Comparison of ENCODE assay signal across 14 mouse cellular contexts in genomic region chr10:42091546-42092168, GRCm38 (mm10).
DNase-seq lines count a peak whose midpoint lies in the region; ATAC-seq and TF ChIP-seq lines count a peak whose summit lies in the region.
"Had no signal": no experiment of that assay in that cellular context is flagged by ENCODE, and none has a peak within 500 bp of the region (broad histone marks: within the 10 kb centered on the region; RNA-seq: fewer than 3 reads in every experiment).

No protein-coding gene starts in this region.

- no peak for TF ChIP-seq CTCF in kidney, adult 2 months (conservative IDR thresholded peaks at IDR 0.05; ENCODE audit: insufficient read depth, insufficient read length, low read depth, low read length)

- H3K36me3 ChIP-seq in heart, embryonic 10.5 days: no peaks in the 10 kb centered on the region
- no peaks in the 10 kb centered on the region for H3K36me3 ChIP-seq in kidney, adult 2 months (ENCODE audit: control insufficient read depth, insufficient read depth, low read length)
- H3K36me3 ChIP-seq in kidney, embryonic 15.5 days: no peaks in the 10 kb centered on the region
- no peaks in the 10 kb centered on the region for H3K36me3 ChIP-seq in intestine, embryonic 15.5 days
- no peaks in the 10 kb centered on the region for H3K36me3 ChIP-seq in stomach, embryonic 16.5 days (ENCODE audit: control insufficient read depth, insufficient read depth, low read length)
- no peaks in the 10 kb centered on the region for H3K36me3 ChIP-seq in midbrain, embryonic 16.5 days (ENCODE audit: control insufficient read depth, insufficient read depth, low read length)
- H3K36me3 ChIP-seq: G1E had no signal

- peaks cover 53% of the 10 kb centered on the region for H3K4me1 ChIP-seq in heart, embryonic 10.5 days
- H3K4me1 ChIP-seq in kidney, adult 2 months (ENCODE audit: control insufficient read depth, insufficient read depth, low read length): peaks cover 46% of the 10 kb centered on the region
- H3K4me1 ChIP-seq in kidney, embryonic 15.5 days: peaks cover 27% of the 10 kb centered on the region
- H3K4me1 ChIP-seq in intestine, embryonic 15.5 days (replicated peaks): peaks cover 18% of the 10 kb centered on the region; the same call in 1 of the 2 replicates
- peaks cover 22% of the 10 kb centered on the region for H3K4me1 ChIP-seq in stomach, embryonic 16.5 days (ENCODE audit: control insufficient read depth, insufficient read depth, low read length)
- no peaks in the 10 kb centered on the region; the same call in 1 of the 2 replicates for H3K4me1 ChIP-seq in midbrain, embryonic 16.5 days (ENCODE audit: control insufficient read depth, insufficient read depth, low read length)

- peak overlapping the region; percentile 65 for H3K27ac ChIP-seq in heart, embryonic 10.5 days
- H3K27ac ChIP-seq in kidney, adult 2 months (ENCODE audit: insufficient read depth, low read depth, low read length): peak overlapping the region; percentile 19
- H3K27ac ChIP-seq in kidney, embryonic 15.5 days: no peak overlapping the region
- 0 out of 2 replicates have a peak overlapping the region, but pooled peaks have one; percentile 6 for H3K27ac ChIP-seq in intestine, embryonic 15.5 days
- H3K27ac ChIP-seq in stomach, embryonic 16.5 days (ENCODE audit: low read length): no peak overlapping the region
- H3K27ac ChIP-seq in midbrain, embryonic 16.5 days (ENCODE audit: low read length): no peak overlapping the region
- H3K27ac ChIP-seq: layer of hippocampus, adult 2 months had no signal

- H3K9ac ChIP-seq in kidney, embryonic 15.5 days: no peak overlapping the region
- H3K9ac ChIP-seq in intestine, embryonic 15.5 days: no peak overlapping the region
- no peak overlapping the region for H3K9ac ChIP-seq in stomach, embryonic 16.5 days (ENCODE audit: low read length)
- H3K9ac ChIP-seq in midbrain, embryonic 16.5 days (ENCODE audit: low read depth, low read length): no peak overlapping the region
- H3K9ac ChIP-seq: lung, embryonic 14.5 days had no signal

- H3K4me3 ChIP-seq in heart, embryonic 10.5 days: no peak overlapping the region
- H3K4me3 ChIP-seq in kidney, adult 2 months (ENCODE audit: insufficient read depth, low read depth, low read length): no peak overlapping the region
- no peak overlapping the region for H3K4me3 ChIP-seq in kidney, embryonic 15.5 days (replicated peaks)
- no peak overlapping the region for H3K4me3 ChIP-seq in intestine, embryonic 15.5 days (replicated peaks)
- H3K4me3 ChIP-seq in stomach, embryonic 16.5 days (replicated peaks; ENCODE audit: low read length): no peak overlapping the region
- H3K4me3 ChIP-seq in midbrain, embryonic 16.5 days (ENCODE audit: low read depth, low read length): no peak overlapping the region
- H3K4me3 ChIP-seq: erythroblast, embryonic 14.5 days; layer of hippocampus, adult 2 months had no signal

- TF ChIP-seq POLR2A in kidney, adult 2 months (IDR thresholded peaks at IDR 0.05; ENCODE audit: low read depth, low read length): no peak

- no peaks in the 10 kb centered on the region for H3K9me3 ChIP-seq in heart, embryonic 10.5 days
- H3K9me3 ChIP-seq in kidney, embryonic 15.5 days (replicated peaks): no peaks in the 10 kb centered on the region
- no peaks in the 10 kb centered on the region for H3K9me3 ChIP-seq in intestine, embryonic 15.5 days
- no peaks in the 10 kb centered on the region for H3K9me3 ChIP-seq in stomach, embryonic 16.5 days (replicated peaks; ENCODE audit: control insufficient read depth, low read length)
- H3K9me3 ChIP-seq in midbrain, embryonic 16.5 days (replicated peaks; ENCODE audit: control insufficient read depth, low read length, poor library complexity, severe bottlenecking): no peaks in the 10 kb centered on the region
- H3K9me3 ChIP-seq: G1E had no signal

- peak; percentile 75 for DNase-seq in heart, embryonic 10.5 days (ENCODE audit: low spot score)
- DNase-seq in heart, adult 8-10 months (ENCODE audit: low spot score): no peak
- no peak for DNase-seq in kidney, adult 2 months
- DNase-seq: thymus, adult 2 months had no signal

- H3K27me3 ChIP-seq in heart, embryonic 10.5 days (ENCODE audit: insufficient read depth, poor library complexity, severe bottlenecking): no peaks in the 10 kb centered on the region; the same call in 1 of the 2 replicates
- no peaks in the 10 kb centered on the region for H3K27me3 ChIP-seq in kidney, adult 2 months (replicated peaks; ENCODE audit: control insufficient read depth, insufficient read depth, low read length)
- no peaks in the 10 kb centered on the region for H3K27me3 ChIP-seq in kidney, embryonic 15.5 days
- no peaks in the 10 kb centered on the region for H3K27me3 ChIP-seq in intestine, embryonic 15.5 days (replicated peaks)
- no peaks in the 10 kb centered on the region for H3K27me3 ChIP-seq in stomach, embryonic 16.5 days (ENCODE audit: control insufficient read depth, insufficient read depth, low read length)
- 0 out of 2 replicates have a peak, but pooled peaks cover 4% of the 10 kb centered on the region for H3K27me3 ChIP-seq in midbrain, embryonic 16.5 days (ENCODE audit: control insufficient read depth, insufficient read depth, low read depth, low read length)

- ATAC-seq in kidney, embryonic 15.5 days (replicated peaks; ENCODE audit: low FRiP score): no peak
- ATAC-seq in intestine, embryonic 15.5 days: peak; percentile 42
- peak; percentile 21; the same call in 1 of the 2 replicates for ATAC-seq in stomach, embryonic 16.5 days (ENCODE audit: insufficient read depth, low FRiP score)
- ATAC-seq in midbrain, embryonic 16.5 days: no peak
- no peak for ATAC-seq in erythroblast, adult 5-6 weeks (replicated peaks; ENCODE audit: low FRiP score, poor library complexity, severe bottlenecking)
- ATAC-seq: activated CD4-positive, CD25-positive, alpha-beta regulatory T cell, adult 4 months had no signal

- H3K4me2 ChIP-seq in kidney, embryonic 15.5 days: no peak overlapping the region
- H3K4me2 ChIP-seq in intestine, embryonic 15.5 days (replicated peaks): no peak overlapping the region
- H3K4me2 ChIP-seq in stomach, embryonic 16.5 days (ENCODE audit: low read depth, low read length): no peak overlapping the region
- H3K4me2 ChIP-seq in midbrain, embryonic 16.5 days (ENCODE audit: low read length): no peak overlapping the region
- H3K4me2 ChIP-seq: lung, embryonic 14.5 days had no signal

- WGBS in heart, embryonic 10.5 days: 43% methylated on average over 11 of the region's 11 CpGs
- WGBS in kidney, adult 2 months: 83% methylated on average over 11 of the region's 11 CpGs
- WGBS in kidney, embryonic 15.5 days: 88% methylated on average over 11 of the region's 11 CpGs
- 63% methylated on average over 11 of the region's 11 CpGs for WGBS in intestine, embryonic 15.5 days
- 59% methylated on average over 11 of the region's 11 CpGs for WGBS in stomach, embryonic 16.5 days
- WGBS in midbrain, embryonic 16.5 days: 84% methylated on average over 11 of the region's 11 CpGs

Comparison
In these comparisons a context has a peak if more than half of its experiments do, and no peak if none do; other contexts are left out.
1. H3K27ac ChIP-seq: peak in heart, embryonic 10.5 days (single experiment), kidney, adult 2 months (single experiment) and intestine, embryonic 15.5 days (single experiment); none in kidney, embryonic 15.5 days (single experiment), stomach, embryonic 16.5 days (single experiment) and midbrain, embryonic 16.5 days (single experiment).
2. ATAC-seq: peak in intestine, embryonic 15.5 days (single experiment) and stomach, embryonic 16.5 days (single experiment); none in kidney, embryonic 15.5 days (single experiment), midbrain, embryonic 16.5 days (single experiment) and erythroblast, adult 5-6 weeks (single experiment).